Mouse (Mus musculus) spleen, adult 2 months (tissue): Measurements from ENCODE around the gene Tbc1d17. TPM values are rescaled to one million over a fixed set of nuclear protein-coding genes. Genes with fewer than 3 reads are reported as not detected.

Source experiments
- DNase-seq, 2 experiments: peaks; one replicate each; pipeline versions ENCODE4 v3.0.0 to v3.0.0-alpha.2; 2012 to 2021; ENCODE audit warnings: low spot score in 2 of 2, low read depth in 1 of 2
- H3K27ac ChIP-seq: fragments of 200-500 bp; 2 replicates; pipeline ENCODE4 v1.5.1; 2012; ENCODE audit warnings: low read length, inconsistent platforms; ENCODE audit not compliant: insufficient read depth
- H3K27me3 ChIP-seq: fragments of 200-500 bp; 2 replicates; pipeline ENCODE4 v1.6.1; 2012; ENCODE audit warnings: mild to moderate bottlenecking, moderate library complexity, low read length, inconsistent platforms; ENCODE audit not compliant: control insufficient read depth, insufficient read depth
- H3K36me3 ChIP-seq: fragments of 200-500 bp; 2 replicates; pipeline ENCODE4 v1.6.1; 2012; ENCODE audit warnings: mild to moderate bottlenecking, low read length, inconsistent platforms; ENCODE audit not compliant: control insufficient read depth, insufficient read depth
- H3K4me1 ChIP-seq: fragments of 200-500 bp; 2 replicates; pipeline ENCODE4 v1.6.1; 2011; ENCODE audit warnings: inconsistent platforms; ENCODE audit not compliant: control insufficient read depth, insufficient read depth, insufficient read length
- H3K4me3 ChIP-seq: fragments of 200-500 bp; 2 replicates; pipeline ENCODE4 v1.5.1; 2011; ENCODE audit warnings: mild to moderate bottlenecking, inconsistent platforms; ENCODE audit not compliant: insufficient read depth, insufficient read length; ENCODE audit errors: extremely low read depth
- CTCF ChIP-seq: fragments of 200-500 bp; IDR thresholded peaks from 2 replicates; pipeline ENCODE4 v1.5.1; 2011; ENCODE audit warnings: mild to moderate bottlenecking, inconsistent platforms; ENCODE audit not compliant: insufficient read depth, insufficient read length, insufficient replicate concordance; ENCODE audit errors: extremely low read depth
- POLR2A ChIP-seq: fragments of 200-500 bp; IDR thresholded peaks from 2 replicates; pipeline ENCODE4 v1.6.1; 2011; ENCODE audit warnings: low read depth, low read length, inconsistent platforms
- WGBS: fragments of 180-500 bp; shearing (Covaris S2); methylation state at CpG from one replicate; pipeline ENCODE4 v1.1.7; 2018; 5-methylcytosine and 5-hydroxymethylcytosine counted together
- polyA plus RNA-seq: library from polyadenylated mRNA; depleted of rRNA; stranded (reverse); fragments of >200 nt; gene quantifications from 2 replicates; pipeline ENCODE4 v1.2.3, GENCODE M21; 2012

Gene Tbc1d17
- polyA plus RNA-seq, 1 experiment = 68.4 TPM

DNA sequence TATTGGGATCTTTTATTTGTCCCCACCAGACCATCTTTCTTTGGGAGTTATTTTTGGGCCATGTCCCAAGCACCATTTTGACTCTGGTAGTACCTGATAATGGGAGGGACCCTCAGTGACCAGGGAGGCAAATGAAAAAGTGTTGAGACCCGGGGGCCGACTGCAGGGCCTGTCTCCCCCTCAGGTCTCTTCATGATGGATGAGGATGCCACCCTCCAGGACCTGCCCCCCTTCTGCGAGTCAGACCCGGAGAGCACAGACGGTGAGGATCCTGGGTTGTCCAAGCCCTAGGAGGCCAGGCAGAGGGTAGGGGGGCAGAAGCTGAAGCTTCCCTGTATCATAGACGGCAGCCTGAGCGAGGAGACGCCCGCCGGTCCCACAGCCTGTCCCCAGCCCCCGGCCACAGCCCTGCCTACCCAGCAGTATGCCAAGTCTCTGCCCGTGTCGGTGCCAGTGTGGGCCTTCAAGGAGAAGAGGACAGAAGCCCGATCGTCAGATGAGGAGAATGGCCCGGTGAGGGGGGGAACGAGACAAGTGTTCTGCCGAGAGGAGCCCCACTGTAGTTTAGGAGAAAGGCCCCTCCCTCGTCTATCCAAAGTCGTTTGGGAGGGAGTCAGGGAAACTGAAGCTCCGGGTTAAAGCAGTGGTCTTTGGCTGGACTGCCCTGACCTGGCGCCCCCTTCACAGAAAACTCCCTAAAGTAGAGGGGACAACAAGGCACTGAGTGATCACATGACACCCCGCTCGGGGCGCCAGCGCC is 4.9 kb upstream of the Tbc1d17 start:
- Histone ChIP-seq H3K4me3 (peak overlapping the region; percentile 92), H3K36me3 (no peaks in the 10 kb centered on the region), H3K4me1 (peaks cover 23% of the 10 kb centered on the region; the same call in 1 of the 2 replicates), H3K27me3 (no peaks in the 10 kb centered on the region), H3K27ac (peak overlapping the region; percentile 96)
- TF ChIP-seq POLR2A (no peak), CTCF (no peak)
- no peak for DNase-seq
- WGBS = 37% methylated on average over 26 of the region's 26 CpGs

DNA sequence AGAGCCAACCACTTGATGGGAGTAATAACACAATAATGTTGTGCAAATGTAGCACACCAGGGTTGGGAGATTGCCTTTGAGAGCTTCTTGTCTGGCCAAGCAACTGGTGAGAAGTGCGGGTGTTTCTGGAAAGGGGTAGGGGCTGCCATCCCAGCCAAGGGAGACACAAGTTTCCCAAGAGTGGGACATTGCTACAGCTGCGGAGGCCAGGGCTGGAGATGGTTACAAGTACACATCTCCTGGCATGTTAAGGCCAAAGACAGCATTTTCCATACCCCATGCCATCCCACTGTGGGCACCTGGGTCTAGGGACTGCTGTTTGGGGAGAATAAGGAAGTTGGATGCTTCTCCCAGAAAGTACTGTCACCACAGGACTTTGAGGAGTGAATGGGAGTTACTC is 4.2 kb upstream of the Tbc1d17 start:
- DNase-seq = no peak
- Histone ChIP-seq H3K4me3 (no peak overlapping the region), H3K4me1 (peaks cover 23% of the 10 kb centered on the region; the same call in 1 of the 2 replicates), H3K36me3 (no peaks in the 10 kb centered on the region), H3K27me3 (no peaks in the 10 kb centered on the region), H3K27ac (no peak overlapping the region)
- WGBS = 97% methylated on average over 2 of the region's 2 CpGs
- TF ChIP-seq CTCF (no peak), POLR2A (no peak)

- TF ChIP-seq CTCF = no peak
- no peaks in the 10 kb centered on the region for H3K27me3 ChIP-seq
- no peak overlapping the region for H3K4me3 ChIP-seq
- H3K36me3 ChIP-seq = no peaks in the 10 kb centered on the region
- WGBS = 92% methylated on average over 36 of the region's 36 CpGs
- DNase-seq = no peak
- no peak overlapping the region for H3K27ac ChIP-seq
- H3K4me1 ChIP-seq = peaks cover 23% of the 10 kb centered on the region; the same call in 1 of the 2 replicates
Measured at GRCm38 (mm10) chr7:44852259-44853027, 3.6 kb upstream of the Tbc1d17 start.

GRCm38 (mm10) chr7:44851625-44852234 is 2.9 kb upstream of the Tbc1d17 start:
- peaks cover 23% of the 10 kb centered on the region; the same call in 1 of the 2 replicates for H3K4me1 ChIP-seq
- H3K36me3 ChIP-seq = peaks cover 2% of the 10 kb centered on the region
- H3K27ac ChIP-seq = no peak overlapping the region
- 89% methylated on average over 12 of the region's 12 CpGs for WGBS
- H3K27me3 ChIP-seq = no peaks in the 10 kb centered on the region
- TF ChIP-seq CTCF (no peak), POLR2A (no peak)
- H3K4me3 ChIP-seq = no peak overlapping the region
- no peak for DNase-seq

GRCm38 (mm10) chr7:44850789-44851624 is 2.1 kb upstream of the Tbc1d17 start:
- no peak for DNase-seq
- peak overlapping the region; percentile 96 for H3K27ac ChIP-seq
- H3K4me1 ChIP-seq = peaks cover 19% of the 10 kb centered on the region; the same call in 1 of the 2 replicates
- peaks cover 5% of the 10 kb centered on the region for H3K36me3 ChIP-seq
- H3K27me3 ChIP-seq = no peaks in the 10 kb centered on the region
- TF ChIP-seq CTCF (no peak), POLR2A (no peak)
- 66% methylated on average over 8 of the region's 8 CpGs for WGBS
- H3K4me3 ChIP-seq = peak overlapping the region; percentile 89; the same call in 1 of the 2 replicates

DNA sequence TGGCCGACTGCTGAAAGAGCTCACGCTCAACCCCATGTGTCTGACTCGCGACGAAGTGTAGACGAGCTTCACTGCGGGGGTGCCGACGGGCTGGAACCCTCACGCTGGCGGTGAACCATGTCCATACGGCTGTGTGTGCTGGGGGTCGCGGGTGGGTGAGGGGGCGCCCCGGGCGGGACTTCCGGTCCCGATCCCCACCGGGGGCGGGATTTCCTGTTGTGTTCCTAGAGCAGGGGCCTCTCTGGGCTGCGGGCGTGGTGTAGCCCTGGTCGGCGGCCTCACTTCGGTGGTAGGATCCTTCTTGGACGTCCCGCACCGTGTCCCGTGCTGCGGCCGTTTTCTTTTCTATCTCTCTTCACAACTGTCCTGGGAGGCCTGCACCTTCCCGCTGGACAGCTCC is 1.3 kb upstream of the Tbc1d17 start:
- TF ChIP-seq POLR2A = no peak
- peak in 1 of 2 experiments; percentile 69 for DNase-seq
- peaks cover 14% of the 10 kb centered on the region for H3K36me3 ChIP-seq
- WGBS = 0% methylated on average over 32 of the region's 33 CpGs
- H3K27me3 ChIP-seq = no peaks in the 10 kb centered on the region
- peak overlapping the region; percentile 89 for H3K4me3 ChIP-seq
- peak overlapping the region; percentile 96 for H3K27ac ChIP-seq
- H3K4me1 ChIP-seq = peaks cover 17% of the 10 kb centered on the region; the same call in 1 of the 2 replicates
